Mouse (Mus musculus) kidney, postnatal 0 days (tissue): ENCODE data around the gene Tomm20. TPM values are rescaled to one million over a fixed set of nuclear protein-coding genes. Genes with fewer than 3 reads are reported as not detected.
"Not testable (repeated sequence)": the region's sequence is repeated elsewhere in the genome, so short reads cannot be mapped to it uniquely, and the experiment has no call there.

Experiments
- ATAC-seq: fragments of 200-750 bp; cut with Nextera tagmentation; replicated peaks from 2 replicates; pipeline ENCODE4 v1.8.0; 2017; ENCODE audit warnings: low read depth, moderate number of reproducible peaks, moderate TSS enrichment, moderate library complexity; ENCODE audit not compliant: low FRiP score
- DNase-seq: peaks from one replicate; pipeline ENCODE4 v3.0.0-alpha.2; 2016; ENCODE audit warnings: low spot score
- H3K27ac ChIP-seq: fragments of 300-500 bp; sonication (generic); 2 replicates; pipeline ENCODE4 v1.5.1; 2014; ENCODE audit warnings: mild to moderate bottlenecking
- H3K27me3 ChIP-seq: fragments of 300-500 bp; sonication (generic); 2 replicates; pipeline ENCODE4 v1.6.1; 2014; ENCODE audit warnings: low read length, mixed read lengths; ENCODE audit not compliant: insufficient read depth
- H3K36me3 ChIP-seq: fragments of 300-500 bp; sonication (generic); 2 replicates; pipeline ENCODE4 v1.6.1; 2014; ENCODE audit warnings: low read length, mixed read lengths; ENCODE audit not compliant: insufficient read depth
- H3K4me1 ChIP-seq: fragments of 300-500 bp; sonication (generic); replicated peaks from 2 replicates; pipeline ENCODE4 v1.6.1; 2014; ENCODE audit warnings: antibody characterized with exemption, low read length, mixed read lengths; ENCODE audit not compliant: insufficient read depth
- H3K4me2 ChIP-seq: fragments of 300-500 bp; sonication (generic); 2 replicates; pipeline ENCODE4 v1.6.1; 2014; ENCODE audit warnings: mild to moderate bottlenecking, low read length, moderate library complexity, mixed read lengths
- H3K4me3 ChIP-seq: fragments of 300-500 bp; sonication (generic); replicated peaks from 2 replicates; pipeline ENCODE4 v1.5.1; 2014; ENCODE audit warnings: low read depth, low read length
- H3K9ac ChIP-seq: fragments of 300-500 bp; sonication (generic); 2 replicates; pipeline ENCODE4 v1.6.1; 2014; ENCODE audit warnings: low read depth, low read length
- H3K9me3 ChIP-seq: fragments of 300-500 bp; sonication (generic); replicated peaks from 2 replicates; pipeline ENCODE4 v1.6.1; 2016; ENCODE audit warnings: low read length, inconsistent platforms, mixed read lengths
- CTCF ChIP-seq: IDR thresholded peaks from 2 replicates; pipeline ENCODE4 v1.5.1; 2016; ENCODE audit warnings: antibody characterized with exemption, low read depth, mild to moderate bottlenecking, moderate library complexity
- WGBS: fragments of 180-500 bp; shearing (Covaris S2); extraction: QIAGEN DNeasy Blood & Tissue Kit; methylation state at CpG from one replicate; pipeline ENCODE4 v1.1.7; 2014; 5-methylcytosine and 5-hydroxymethylcytosine counted together
- polyA plus RNA-seq: library from polyadenylated mRNA; unstranded; fragments of >200 nt; fragmentation: Nextera tagmentation; extraction: Ambion mirVana; gene quantifications from 2 replicates; pipeline ENCODE4 v1.2.1, GENCODE M21; 2015

Gene Tomm20
- polyA plus RNA-seq, 1 experiment from 2014 or later, result 315 TPM

- Histone ChIP-seq H3K4me2 (peak overlapping the region; percentile 51), H3K27ac (no peak overlapping the region), H3K9me3 (no peaks in the 10 kb centered on the region), H3K4me3 (peak overlapping the region; percentile 25), H3K27me3 (no peaks in the 10 kb centered on the region), H3K4me1 (no peaks in the 10 kb centered on the region), H3K36me3 (no peaks in the 10 kb centered on the region), H3K9ac (no peak overlapping the region)
- no peak for TF ChIP-seq CTCF
- ATAC-seq, result no peak
- DNase-seq, result peak; percentile 36
- 14% methylated on average over 27 of the region's 27 CpGs for WGBS
Observed at GRCm38 (mm10) chr8:126979091-126979920, 33.7 kb upstream of the Tomm20 start.

DNA sequence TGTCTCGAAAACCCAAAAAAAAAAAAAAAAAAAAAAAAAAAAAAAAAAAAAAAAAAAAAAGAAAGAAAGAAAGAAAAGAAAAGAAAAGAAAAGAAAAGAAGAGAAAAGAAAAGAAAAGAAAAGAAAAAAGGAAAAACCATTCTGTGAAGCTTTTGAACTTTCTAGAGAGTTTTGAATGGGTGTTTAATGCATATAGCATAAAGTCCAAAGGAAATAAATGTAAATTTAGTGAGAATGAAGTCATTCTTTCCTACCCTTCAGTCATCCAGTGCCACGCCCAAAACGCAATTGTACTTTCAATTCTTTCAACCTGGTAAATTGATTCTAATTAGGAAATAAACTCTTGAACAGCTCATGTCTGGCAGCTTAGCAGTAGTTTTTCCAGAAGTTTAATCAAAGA is 32.9 kb upstream of the Tomm20 start:
- not testable (repeated sequence) for ATAC-seq, H3K9ac ChIP-seq, H3K9me3 ChIP-seq, H3K27ac ChIP-seq, DNase-seq, H3K36me3 ChIP-seq, H3K4me1 ChIP-seq, H3K27me3 ChIP-seq, H3K4me3 ChIP-seq
- WGBS, result 45% methylated on average over 2 of the region's 3 CpGs
- H3K4me2 ChIP-seq, result peak overlapping the region; percentile 51

GRCm38 (mm10) chr8:126978028-126978427 is 32.4 kb upstream of the Tomm20 start:
- H3K4me3 ChIP-seq, result no peak overlapping the region
- WGBS, result 82% methylated on average over 10 of the region's 10 CpGs
- no peak for ATAC-seq
- no peaks in the 10 kb centered on the region for H3K4me1 ChIP-seq
- no peak overlapping the region for H3K9ac ChIP-seq
- H3K27ac ChIP-seq, result no peak overlapping the region
- no peaks in the 10 kb centered on the region for H3K36me3 ChIP-seq
- TF ChIP-seq CTCF, result no peak
- DNase-seq, result no peak
- H3K4me2 ChIP-seq, result no peak overlapping the region
- H3K9me3 ChIP-seq, result no peaks in the 10 kb centered on the region
- no peaks in the 10 kb centered on the region for H3K27me3 ChIP-seq

GRCm38 (mm10) chr8:126976608-126977348 is 31.1 kb upstream of the Tomm20 start:
- Histone ChIP-seq H3K27me3 (no peaks in the 10 kb centered on the region), H3K9me3 (no peaks in the 10 kb centered on the region), H3K4me1 (no peaks in the 10 kb centered on the region), H3K4me2 (no peak overlapping the region), H3K9ac (no peak overlapping the region), H3K27ac (no peak overlapping the region), H3K4me3 (no peak overlapping the region), H3K36me3 (no peaks in the 10 kb centered on the region)
- TF ChIP-seq CTCF, result no peak
- 73% methylated on average over 8 of the region's 8 CpGs for WGBS
- no peak for DNase-seq
- no peak for ATAC-seq

DNA sequence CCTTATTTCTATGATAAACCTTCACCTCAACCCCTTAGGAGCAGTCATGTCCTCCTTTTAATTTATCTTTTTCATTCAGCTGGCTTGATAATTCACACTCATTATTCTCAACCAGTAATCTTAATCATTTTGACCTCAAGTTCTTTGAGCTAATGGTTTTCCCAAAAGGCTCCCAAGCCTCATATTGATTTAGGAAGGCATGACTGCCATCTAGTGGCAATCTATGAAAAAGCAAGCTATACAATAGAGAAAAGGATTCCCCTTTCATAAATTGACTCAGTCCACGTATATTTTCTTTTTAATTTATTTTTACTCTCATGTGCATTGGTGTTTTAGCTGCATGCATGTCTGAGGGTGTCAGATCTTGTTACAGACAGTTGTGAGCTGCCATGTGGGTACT is 30.1 kb upstream of the Tomm20 start:
- Histone ChIP-seq H3K9ac (no peak overlapping the region), H3K9me3 (no peaks in the 10 kb centered on the region), H3K27me3 (no peaks in the 10 kb centered on the region), H3K4me2 (no peak overlapping the region), H3K4me1 (no peaks in the 10 kb centered on the region), H3K27ac (no peak overlapping the region), H3K36me3 (no peaks in the 10 kb centered on the region), H3K4me3 (no peak overlapping the region)
- DNase-seq (peak; percentile 78), ATAC-seq (no peak)
- 19% methylated on average over 1 of the region's 1 CpGs for WGBS
- TF ChIP-seq CTCF, result peak; percentile 88

DNA sequence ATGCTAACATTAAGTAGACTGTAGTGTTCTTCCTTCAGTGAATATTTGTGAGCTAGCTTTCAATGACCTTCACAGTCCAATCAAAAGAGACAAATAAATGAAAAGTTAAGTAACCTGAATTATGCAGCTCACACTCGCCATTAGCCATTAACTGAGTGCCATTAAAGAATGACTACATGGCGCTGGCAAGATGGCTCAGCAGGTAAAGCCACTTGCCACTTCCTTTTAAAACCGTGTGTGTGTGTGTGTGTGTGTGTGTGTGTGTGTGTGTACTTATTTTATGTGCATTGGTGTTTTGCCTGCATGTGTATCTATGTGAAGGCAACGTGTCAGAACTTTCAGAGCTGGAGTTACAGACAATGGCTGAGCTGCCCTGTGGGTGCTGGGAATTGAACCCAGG is 28.9 kb upstream of the Tomm20 start:
- WGBS, result 60% methylated on average over 4 of the region's 4 CpGs
- no peak for TF ChIP-seq CTCF
- H3K9ac ChIP-seq, result no peak overlapping the region

More for the DNA sequence above, 28.9 kb upstream of the Tomm20 start:
- H3K9me3 ChIP-seq, result no peaks in the 10 kb centered on the region
- no peak overlapping the region for H3K27ac ChIP-seq
- 0 out of 2 replicates have a peak, but pooled peaks cover 4% of the 10 kb centered on the region for H3K4me1 ChIP-seq
- H3K4me2 ChIP-seq, result no peak overlapping the region
- no peaks in the 10 kb centered on the region for H3K27me3 ChIP-seq
- H3K4me3 ChIP-seq, result no peak overlapping the region
- ATAC-seq (no peak), DNase-seq (no peak)
- no peaks in the 10 kb centered on the region for H3K36me3 ChIP-seq
